Mouse (Mus musculus) right cerebral cortex, postnatal 25 days (tissue): ENCODE data around the gene Olfr1289.

ENCODE experiments used
- DNase-seq: peaks from one replicate; pipeline ENCODE4 v3.0.0; 2022

Gene Olfr1289

GRCm38 (mm10) chr2:111480519-111480918 is at the start of gene Olfr1289:
Gene Olfr1289 (plus strand): TSS chr2:111480819.
- DNase-seq: no peak

DNA sequence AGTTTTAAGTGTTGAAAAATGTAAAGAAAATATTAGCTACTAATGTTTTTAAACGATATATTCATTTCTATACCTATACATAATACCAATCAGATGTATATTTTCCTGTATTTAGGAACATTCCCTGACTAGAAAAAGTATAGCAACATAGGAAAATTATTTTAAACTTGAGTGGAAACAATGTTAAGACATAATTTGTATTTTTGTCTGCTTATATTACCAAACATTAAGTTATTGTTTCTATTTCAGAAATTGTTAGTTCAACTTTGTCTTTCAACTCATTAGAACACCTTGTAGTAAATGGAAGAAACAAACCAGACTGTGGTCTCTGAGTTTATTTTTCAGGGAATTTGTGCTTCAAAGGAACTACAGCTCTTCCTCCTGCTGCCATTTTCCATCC is 31.8 kb upstream of the Olfr1289 start, which contains the start of gene Olfr1287:
Olfr1287 (plus strand) TSS at position 301 of the 400 bp plus-strand sequence.
- no peak for DNase-seq

DNA sequence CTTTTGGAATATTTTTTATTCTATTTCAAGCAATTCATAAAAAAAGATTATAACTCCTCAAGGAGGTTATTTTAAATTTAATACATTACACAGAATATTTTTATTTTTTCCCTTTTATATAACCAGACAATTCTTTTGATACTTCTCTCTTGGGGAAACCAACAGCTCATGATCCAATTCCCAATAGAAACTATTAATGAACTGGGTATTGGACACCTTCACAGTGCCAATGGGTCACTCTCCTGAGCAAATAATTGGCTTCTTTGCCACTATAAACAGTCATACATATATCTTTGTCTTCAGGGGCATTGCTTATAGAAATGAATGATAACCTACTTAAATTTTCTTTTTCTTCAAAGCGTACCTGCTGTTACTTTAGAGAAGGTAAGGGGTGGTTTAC is 6.8 kb upstream of the Olfr1289 start, which contains the start of gene Olfr1288:
Olfr1288 (plus strand) TSS at position 301 of the 400 bp plus-strand sequence.
- DNase-seq: no peak

- DNase-seq: no peak
These were observed 13.1 kb downstream of the Olfr1289 start, which contains the start of gene Olfr1290 for GRCm38 (mm10) chr2:111493729-111494128. Gene Olfr1290 (minus strand): TSS chr2:111493829.

DNA sequence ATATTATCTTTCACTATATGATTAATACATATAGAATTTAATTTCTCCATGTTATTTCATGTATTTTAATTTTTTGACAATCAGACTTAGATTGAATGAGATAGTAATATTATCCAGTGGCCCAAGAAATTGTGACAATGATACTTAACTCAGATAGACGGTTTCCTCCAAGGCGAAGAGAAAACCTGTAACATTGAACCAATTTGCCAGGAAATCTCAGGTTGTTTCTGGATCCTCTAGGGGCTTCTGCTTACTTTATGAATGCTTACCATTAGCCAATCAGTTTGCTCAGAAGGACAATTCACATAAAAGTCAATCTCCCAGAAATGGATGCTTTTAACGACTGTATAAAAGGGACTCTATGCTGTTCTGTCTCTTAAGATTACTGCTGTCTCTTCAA is 16.3 kb downstream of the Olfr1289 start, which contains the start of gene Olfr1291-ps1:
Olfr1291-ps1 (plus strand) TSS at position 301 of the 400 bp plus-strand sequence.
- DNase-seq: no peak

DNA sequence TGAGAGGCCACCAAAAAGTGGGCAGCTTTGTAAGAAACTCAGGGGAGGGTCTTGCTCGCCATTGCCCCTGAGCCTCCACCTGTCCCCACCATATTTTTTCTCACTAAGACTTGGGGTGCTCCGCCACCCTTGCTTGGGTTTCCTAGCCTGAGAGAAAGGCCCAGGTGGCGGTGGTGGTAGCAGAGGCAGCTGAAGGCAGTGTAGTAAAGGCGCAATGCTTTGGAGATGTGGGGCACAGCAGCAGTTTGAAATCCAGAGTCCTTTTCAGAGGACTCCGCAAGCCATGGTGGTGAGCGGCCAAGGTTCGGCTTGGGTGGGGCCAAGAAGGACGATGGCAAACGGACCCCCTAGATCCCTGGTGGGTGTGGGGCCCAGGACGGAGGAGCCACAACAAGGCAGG is 36.8 kb downstream of the Olfr1289 start:
- no peak for DNase-seq

DNA sequence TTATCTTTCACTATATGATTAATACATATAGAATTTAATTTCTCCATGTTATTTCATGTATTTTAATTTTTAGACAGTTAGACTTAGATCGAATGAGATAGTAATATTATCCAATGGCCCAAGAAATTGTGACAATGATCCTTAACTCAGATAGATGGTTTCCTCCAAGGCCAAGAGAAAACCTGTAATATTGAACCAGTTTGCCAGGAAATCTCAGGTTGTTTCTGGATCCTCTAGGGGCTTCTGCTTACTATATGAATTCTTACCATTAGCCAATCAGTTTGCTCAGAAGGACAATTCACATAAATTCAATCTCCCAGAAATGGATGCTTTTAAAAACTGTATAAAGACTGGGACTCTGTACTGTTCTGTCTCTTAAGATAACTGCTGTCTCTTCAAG is 44.3 kb downstream of the Olfr1289 start, which contains the start of gene Olfr1293-ps:
Olfr1293-ps (plus strand) TSS at position 301 of the 400 bp plus-strand sequence.
- no peak for DNase-seq
